Mouse (Mus musculus) hindbrain, embryonic 12.5 days (tissue): ENCODE results near the gene Wfdc2. TPM values are rescaled to one million over a fixed set of nuclear protein-coding genes. Genes with fewer than 3 reads are reported as not detected.
"Not testable (repeated sequence)": the region's sequence is repeated elsewhere in the genome, so short reads cannot be mapped to it uniquely, and the experiment has no call there.

Experiments used
- ATAC-seq: fragments of 200-750 bp; cut with Nextera tagmentation; 2 replicates; pipeline ENCODE4 v1.8.0; 2017; ENCODE audit warnings: moderate TSS enrichment; ENCODE audit not compliant: low FRiP score
- H3K27ac ChIP-seq: fragments of 300-500 bp; sonication (generic); 2 replicates; pipeline ENCODE4 v1.5.1; 2016; ENCODE audit warnings: mild to moderate bottlenecking
- H3K27me3 ChIP-seq: fragments of 300-500 bp; sonication (generic); 2 replicates; pipeline ENCODE4 v1.6.1; 2016; ENCODE audit warnings: mild to moderate bottlenecking
- H3K36me3 ChIP-seq: fragments of 300-500 bp; sonication (generic); 2 replicates; pipeline ENCODE4 v1.6.1; 2016; ENCODE audit warnings: mild to moderate bottlenecking
- H3K4me1 ChIP-seq: fragments of 300-500 bp; sonication (generic); 2 replicates; pipeline ENCODE4 v1.6.1; 2016
- H3K4me2 ChIP-seq: fragments of 300-500 bp; sonication (generic); replicated peaks from 2 replicates; pipeline ENCODE4 v1.6.1; 2016; ENCODE audit warnings: mild to moderate bottlenecking
- H3K4me3 ChIP-seq: fragments of 300-500 bp; sonication (generic); 2 replicates; pipeline ENCODE4 v1.5.1; 2016; ENCODE audit warnings: mild to moderate bottlenecking
- H3K9ac ChIP-seq: fragments of 300-500 bp; sonication (generic); 2 replicates; pipeline ENCODE4 v1.6.1; 2016; ENCODE audit warnings: mild to moderate bottlenecking, moderate library complexity
- H3K9me3 ChIP-seq: fragments of 300-500 bp; sonication (generic); replicated peaks from 2 replicates; pipeline ENCODE4 v1.6.1; 2016; ENCODE audit warnings: mild to moderate bottlenecking
- WGBS: fragments of 180-500 bp; shearing (Covaris S2); methylation state at CpG from one replicate; pipeline ENCODE4 v1.1.7; 2016; 5-methylcytosine and 5-hydroxymethylcytosine counted together
- polyA plus RNA-seq: library from polyadenylated mRNA; unstranded; fragments of >200 nt; fragmentation: Nextera tagmentation; extraction: Ambion mirVana; gene quantifications from 2 replicates; pipeline ENCODE4 v1.2.1, GENCODE M21; 2016

The Wfdc2 gene
- polyA plus RNA-seq, 1 experiment from 2014 or later, result 48.2 TPM

GRCm38 (mm10) chr2:164593494-164593893 lies 31.3 kb downstream of the Wfdc2 start, which contains the start of gene Eppin:
Gene Eppin, minus strand, starts transcription at chr2:164593594.
- H3K4me1 ChIP-seq, result no peaks in the 10 kb centered on the region
- H3K4me3 ChIP-seq, result no peak within 1 kb of the TSS
- no peak within 1 kb of the TSS for H3K4me2 ChIP-seq
- H3K27me3 ChIP-seq, result no peaks in the 10 kb centered on the region
- H3K27ac ChIP-seq, result no peak within 1 kb of the TSS
- H3K9ac ChIP-seq, result no peak within 1 kb of the TSS
- H3K9me3 ChIP-seq, result no peaks in the 10 kb centered on the region
- 85% methylated on average over 4 of the region's 4 CpGs for WGBS
- no peaks in the 10 kb centered on the region for H3K36me3 ChIP-seq
- no peak for ATAC-seq

- Histone ChIP-seq H3K4me3 (no peak overlapping the region), H3K9me3 (no peaks in the 10 kb centered on the region), H3K9ac (no peak overlapping the region), H3K27me3 (no peaks in the 10 kb centered on the region), H3K4me1 (no peaks in the 10 kb centered on the region), H3K4me2 (no peak overlapping the region), H3K27ac (no peak overlapping the region), H3K36me3 (no peaks in the 10 kb centered on the region)
- 71% methylated on average over 3 of the region's 3 CpGs for WGBS
- no peak for ATAC-seq
These were observed 38.0 kb downstream of the Wfdc2 start for GRCm38 (mm10) chr2:164600179-164600578.

- no peaks in the 10 kb centered on the region for H3K4me1 ChIP-seq
- H3K36me3 ChIP-seq, result no peaks in the 10 kb centered on the region
- no peak for ATAC-seq
- no peaks in the 10 kb centered on the region for H3K9me3 ChIP-seq
- H3K4me3 ChIP-seq, result no peak overlapping the region
- H3K27me3 ChIP-seq, result peaks cover 3% of the 10 kb centered on the region; the same call in 1 of the 2 replicates
- H3K4me2 ChIP-seq, result no peak overlapping the region
- no peak overlapping the region for H3K9ac ChIP-seq
- no peak overlapping the region for H3K27ac ChIP-seq
- WGBS, result 86% methylated on average over 3 of the region's 3 CpGs
These were observed 41.3 kb downstream of the Wfdc2 start for GRCm38 (mm10) chr2:164603482-164603881.

GRCm38 (mm10) chr2:164604411-164604810 lies 42.2 kb downstream of the Wfdc2 start:
- no peak overlapping the region for H3K4me3 ChIP-seq
- 88% methylated on average over 8 of the region's 8 CpGs for WGBS
- no peaks in the 10 kb centered on the region for H3K9me3 ChIP-seq
- H3K27me3 ChIP-seq, result peaks cover 3% of the 10 kb centered on the region; the same call in 1 of the 2 replicates
- H3K4me2 ChIP-seq, result no peak overlapping the region
- H3K4me1 ChIP-seq, result no peaks in the 10 kb centered on the region
- ATAC-seq, result no peak
- no peak overlapping the region for H3K27ac ChIP-seq
- H3K9ac ChIP-seq, result no peak overlapping the region
- no peaks in the 10 kb centered on the region for H3K36me3 ChIP-seq

- no peaks in the 10 kb centered on the region for H3K9me3 ChIP-seq
- 85% methylated on average over 6 of the region's 6 CpGs for WGBS
- H3K36me3 ChIP-seq, result no peaks in the 10 kb centered on the region
- no peak for ATAC-seq
- H3K4me2 ChIP-seq, result no peak overlapping the region
- no peak overlapping the region for H3K9ac ChIP-seq
- H3K27ac ChIP-seq, result no peak overlapping the region
- H3K4me3 ChIP-seq, result no peak overlapping the region
- no peaks in the 10 kb centered on the region for H3K4me1 ChIP-seq
- H3K27me3 ChIP-seq, result peaks cover 3% of the 10 kb centered on the region; the same call in 1 of the 2 replicates
These were observed 46.6 kb downstream of the Wfdc2 start for GRCm38 (mm10) chr2:164608781-164609180.

- not testable (repeated sequence) for H3K27me3 ChIP-seq, H3K36me3 ChIP-seq, ATAC-seq, H3K9ac ChIP-seq, H3K4me2 ChIP-seq, H3K27ac ChIP-seq, H3K4me1 ChIP-seq, H3K4me3 ChIP-seq, H3K9me3 ChIP-seq
- WGBS, result 69% methylated on average over 8 of the region's 8 CpGs
These were observed 51.3 kb downstream of the Wfdc2 start, which contains the start of the genes Wfdc6b and Wfdc8 for GRCm38 (mm10) chr2:164613471-164613870. Gene Wfdc6b, plus strand, starts transcription at chr2:164613522. Gene Wfdc8, minus strand, starts transcription at chr2:164613626.

GRCm38 (mm10) chr2:164615386-164615785 lies 53.2 kb downstream of the Wfdc2 start:
- Histone ChIP-seq H3K27me3 (no peaks in the 10 kb centered on the region), H3K9ac (no peak overlapping the region), H3K36me3 (no peaks in the 10 kb centered on the region), H3K4me3 (no peak overlapping the region), H3K9me3 (no peaks in the 10 kb centered on the region), H3K27ac (no peak overlapping the region), H3K4me1 (no peaks in the 10 kb centered on the region), H3K4me2 (no peak overlapping the region)
- WGBS, result 96% methylated on average over 3 of the region's 3 CpGs
- no peak for ATAC-seq

Other genes with a start within 250 kb of the Wfdc2 start
- not detected in 2 replicates for gene Svs6, start 245.7 kb upstream of the Wfdc2 start, polyA plus RNA-seq
- gene Svs5, start 229.7 kb upstream of the Wfdc2 start, polyA plus RNA-seq, result not detected in 2 replicates
- 1.2 and 2.0 TPM in 2 replicates for gene Slpi, start 173.3 kb upstream of the Wfdc2 start, polyA plus RNA-seq
- gene Rbpjl, start 159.3 kb upstream of the Wfdc2 start, polyA plus RNA-seq, result 0.33 and 0.37 TPM in 2 replicates
- 31.5 and 39.5 TPM in 2 replicates for gene Matn4, start 157.3 kb upstream of the Wfdc2 start, polyA plus RNA-seq
- 17.6 and 18.8 TPM in 2 replicates for gene Sdc4, start 118.5 kb upstream of the Wfdc2 start, polyA plus RNA-seq
- gene Sys1, start 105.4 kb upstream of the Wfdc2 start, polyA plus RNA-seq, result 65.1 and 71.5 TPM in 2 replicates
- gene Gm20458, start 101.4 kb upstream of the Wfdc2 start, polyA plus RNA-seq, result 1.2 and 5.7 TPM in 2 replicates
- not detected in 2 replicates for gene Trp53tg5, start 88.7 kb upstream of the Wfdc2 start, polyA plus RNA-seq
- gene Dbndd2, start 76.3 kb upstream of the Wfdc2 start, polyA plus RNA-seq, result 5.1 and 7.2 TPM in 2 replicates
- 48.9 and 53.3 TPM in 2 replicates for gene Pigt, start 64.9 kb upstream of the Wfdc2 start, polyA plus RNA-seq
- not detected in 2 replicates for gene Spint3, start 11.0 kb downstream of the Wfdc2 start, polyA plus RNA-seq
- gene Wfdc6a, start 23.0 kb downstream of the Wfdc2 start, polyA plus RNA-seq, result not detected in 2 replicates
- gene Eppin, start 31.2 kb downstream of the Wfdc2 start, polyA plus RNA-seq, result not detected in 2 replicates
- gene Wfdc6b, start 51.1 kb downstream of the Wfdc2 start, polyA plus RNA-seq, result not detected in 2 replicates
- gene Wfdc8, start 51.2 kb downstream of the Wfdc2 start, polyA plus RNA-seq, result not detected in 2 replicates
- not detected in 2 replicates for gene Wfdc16, start 76.4 kb downstream of the Wfdc2 start, polyA plus RNA-seq
- not detected in 2 replicates for gene Wfdc10, start 93.6 kb downstream of the Wfdc2 start, polyA plus RNA-seq
- not detected in 2 replicates for gene Wfdc9, start 94.2 kb downstream of the Wfdc2 start, polyA plus RNA-seq
- not detected in 2 replicates for gene Wfdc11, start 111.7 kb downstream of the Wfdc2 start, polyA plus RNA-seq
- gene Wfdc13, start 122.7 kb downstream of the Wfdc2 start, polyA plus RNA-seq, result not detected in 2 replicates
- not detected in 2 replicates for gene Spint4, start 136.1 kb downstream of the Wfdc2 start, polyA plus RNA-seq
- gene Spint5, start 152.9 kb downstream of the Wfdc2 start, polyA plus RNA-seq, result not detected in 2 replicates
- 1.0 and 1.2 TPM in 2 replicates for gene Wfdc3, start 183.5 kb downstream of the Wfdc2 start, polyA plus RNA-seq
- gene Dnttip1, start 183.6 kb downstream of the Wfdc2 start, polyA plus RNA-seq, result 85.3 and 89.7 TPM in 2 replicates
- gene Ube2c, start 207.5 kb downstream of the Wfdc2 start, polyA plus RNA-seq, result 296 and 341 TPM in 2 replicates
- 4.9 and 31.3 TPM in 2 replicates for gene Tnnc2, start 217.6 kb downstream of the Wfdc2 start, polyA plus RNA-seq
- 15.0 and 15.7 TPM in 2 replicates for gene Snx21, start 223.4 kb downstream of the Wfdc2 start, polyA plus RNA-seq
- gene Acot8, start 242.5 kb downstream of the Wfdc2 start, polyA plus RNA-seq, result 15.3 and 17.0 TPM in 2 replicates
- 11.9 and 12.2 TPM in 2 replicates for gene Zswim3, start 242.7 kb downstream of the Wfdc2 start, polyA plus RNA-seq